Mouse (Mus musculus): ENCODE measurements at regions not wholly inside any gene's neighbourhood (a gene's known extent, or its start where the extent isn't known, plus 50 kb on each side); places are given as distances from the start of the nearest gene placed in this dataset.
"Not testable (repeated sequence)": the region's sequence is repeated elsewhere in the genome, so short reads cannot be mapped to it uniquely, and the experiment has no call there.

DNA sequence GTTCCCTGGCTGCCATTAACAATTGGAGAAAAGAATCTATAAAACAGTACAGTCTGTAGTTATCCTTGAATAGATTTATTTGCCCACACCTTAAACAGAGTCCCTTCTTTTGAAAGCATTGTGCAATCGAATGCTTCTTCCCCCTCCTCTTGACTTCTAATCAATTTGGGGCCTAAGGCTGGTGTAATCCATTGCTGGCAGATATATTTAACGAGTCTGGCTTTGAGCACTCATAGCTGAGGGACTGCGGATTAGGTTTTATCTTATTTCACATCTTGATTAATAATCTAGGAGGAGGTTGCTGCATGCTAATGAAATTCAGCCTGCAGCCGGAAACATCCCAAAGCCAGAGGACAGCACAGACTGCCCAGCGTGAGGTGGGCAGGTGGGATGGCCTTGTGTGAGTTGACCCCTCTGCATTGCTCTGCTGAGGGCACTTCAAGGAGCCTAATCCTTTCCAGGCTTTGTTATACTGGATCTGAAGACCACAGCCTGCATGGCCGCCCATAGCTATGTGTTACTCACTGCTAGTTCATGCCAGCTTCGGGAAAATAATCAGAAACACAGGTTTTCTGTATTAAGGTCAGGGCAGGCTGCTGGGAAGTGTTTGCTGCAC lies 163.6 kb downstream of the Mterf1b start:
- WGBS = 73% methylated on average over 7 of the region's 7 CpGs
- Histone ChIP-seq H3K4me3 (no peak overlapping the region), H3K27me3 (no peaks in the 10 kb centered on the region), H3K36me3 (no peaks in the 10 kb centered on the region), H3K4me1 (replicated peaks) (0 out of 2 replicates have a peak, but pooled peaks cover 3% of the 10 kb centered on the region), H3K9me3 (replicated peaks) (no peaks in the 10 kb centered on the region), H3K4me2 (no peak overlapping the region), H3K27ac (no peak overlapping the region), H3K9ac (no peak overlapping the region)
- ATAC-seq (replicated peaks; ENCODE audit: insufficient number of reproducible peaks, insufficient read depth, low FRiP score, low read depth) = no peak

DNA sequence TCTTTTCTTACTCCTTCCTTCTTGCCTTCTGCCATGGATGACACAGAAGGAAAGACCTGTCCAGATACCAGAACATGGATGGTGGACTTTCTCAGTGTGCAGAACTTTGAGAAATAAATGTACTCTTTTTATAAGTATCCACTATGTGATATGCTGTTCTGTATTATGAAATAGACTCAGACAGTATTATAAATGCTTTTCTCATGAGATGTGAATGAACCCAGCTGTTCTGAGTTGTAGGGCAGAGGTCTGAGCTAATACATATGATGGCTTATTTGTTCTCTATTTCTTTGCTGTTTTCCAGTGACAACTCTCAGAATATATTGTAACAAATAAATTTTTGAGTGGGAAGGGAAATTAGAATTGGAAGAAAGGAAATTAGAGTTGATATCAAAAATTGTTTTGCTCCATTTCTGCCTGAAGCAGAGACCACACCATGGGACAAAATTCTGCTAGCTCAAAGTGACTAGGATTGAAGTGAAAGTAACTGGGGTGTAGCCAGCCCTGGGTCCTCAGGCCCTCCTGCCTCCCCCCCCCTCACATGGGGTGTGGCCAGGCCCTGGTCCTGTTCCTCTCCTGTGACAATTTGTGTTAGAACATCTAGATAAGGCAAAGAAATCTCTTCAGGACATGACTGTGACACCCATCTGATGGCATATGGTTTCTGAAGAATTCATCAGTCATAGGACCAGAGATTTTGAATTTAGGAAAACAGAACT lies 164.5 kb downstream of the Mterf1b start:
- not testable (repeated sequence) for H3K27ac ChIP-seq; H3K4me2 ChIP-seq; H3K27me3 ChIP-seq; H3K4me3 ChIP-seq; H3K36me3 ChIP-seq; H3K4me1 ChIP-seq (replicated peaks); H3K9ac ChIP-seq; ATAC-seq (replicated peaks; ENCODE audit: insufficient number of reproducible peaks, insufficient read depth, low FRiP score, low read depth); H3K9me3 ChIP-seq (replicated peaks)

GRCm38 (mm10) chr5:4361547-4361946 lies 169.4 kb downstream of the Mterf1b start:
- H3K36me3 ChIP-seq; H3K9ac ChIP-seq; H3K9me3 ChIP-seq (replicated peaks); ATAC-seq (replicated peaks; ENCODE audit: insufficient number of reproducible peaks, insufficient read depth, low FRiP score, low read depth); H3K4me2 ChIP-seq; H3K4me1 ChIP-seq (replicated peaks); H3K27ac ChIP-seq; H3K4me3 ChIP-seq; H3K27me3 ChIP-seq: not testable (repeated sequence)
- 69% methylated on average over 6 of the region's 6 CpGs for WGBS

DNA sequence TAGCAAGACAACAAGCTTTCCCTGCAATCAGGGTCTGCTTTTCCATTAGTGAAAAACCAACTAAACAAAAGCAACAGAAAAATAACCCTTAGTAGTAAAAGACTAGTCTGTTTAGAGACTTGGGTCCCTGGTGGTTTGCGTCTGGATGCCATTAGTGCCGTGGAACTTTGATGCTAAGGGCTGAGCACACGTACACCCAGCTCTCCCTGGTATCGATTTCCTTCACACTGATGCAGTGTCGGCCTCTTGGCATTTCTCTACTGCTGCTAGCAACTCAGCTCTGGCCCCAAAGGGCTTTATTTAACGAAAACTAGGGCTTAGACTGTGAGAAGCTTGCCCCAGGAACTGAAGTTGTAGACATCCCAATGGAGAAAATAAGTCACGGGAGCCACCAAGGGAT lies 192.6 kb downstream of the Mterf1b start:
- H3K27me3 ChIP-seq; H3K4me1 ChIP-seq (replicated peaks); H3K4me3 ChIP-seq; H3K27ac ChIP-seq; H3K9ac ChIP-seq; H3K4me2 ChIP-seq; H3K36me3 ChIP-seq; ATAC-seq (replicated peaks; ENCODE audit: insufficient number of reproducible peaks, insufficient read depth, low FRiP score, low read depth); H3K9me3 ChIP-seq (replicated peaks): not testable (repeated sequence)
- 64% methylated on average over 7 of the region's 7 CpGs for WGBS

DNA sequence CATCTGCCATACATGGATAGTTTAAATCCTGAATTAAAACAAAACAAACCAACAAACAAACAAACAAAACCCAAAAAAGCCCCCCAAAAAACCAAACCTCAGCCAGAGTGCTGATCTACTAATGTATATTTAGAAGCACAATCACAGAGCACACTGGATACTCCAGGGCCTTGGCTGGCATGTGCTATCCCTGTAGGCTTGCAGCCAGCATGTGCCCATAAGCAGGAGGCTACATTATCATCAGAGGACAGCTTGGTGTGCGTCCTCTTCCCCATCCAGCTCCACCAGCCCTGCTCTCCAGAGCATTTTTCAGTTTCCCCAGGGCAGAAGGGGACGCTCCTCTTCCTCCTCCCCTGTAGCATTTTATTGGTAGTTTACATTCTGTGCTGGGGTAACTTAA lies 198.9 kb downstream of the Mterf1b start:
- no peak overlapping the region for H3K4me2 ChIP-seq
- H3K4me3 ChIP-seq = no peak overlapping the region
- 0 out of 2 replicates have a peak, but pooled peaks cover 2% of the 10 kb centered on the region for H3K4me1 ChIP-seq (replicated peaks)
- no peaks in the 10 kb centered on the region for H3K36me3 ChIP-seq
- H3K9ac ChIP-seq = no peak overlapping the region
- no peaks in the 10 kb centered on the region for H3K9me3 ChIP-seq (replicated peaks)
- no peak; the same call in 1 of the 2 replicates for ATAC-seq (replicated peaks; ENCODE audit: insufficient number of reproducible peaks, insufficient read depth, low FRiP score, low read depth)
- no peak overlapping the region for H3K27ac ChIP-seq
- no peaks in the 10 kb centered on the region for H3K27me3 ChIP-seq
- WGBS = 46% methylated on average over 2 of the region's 2 CpGs

DNA sequence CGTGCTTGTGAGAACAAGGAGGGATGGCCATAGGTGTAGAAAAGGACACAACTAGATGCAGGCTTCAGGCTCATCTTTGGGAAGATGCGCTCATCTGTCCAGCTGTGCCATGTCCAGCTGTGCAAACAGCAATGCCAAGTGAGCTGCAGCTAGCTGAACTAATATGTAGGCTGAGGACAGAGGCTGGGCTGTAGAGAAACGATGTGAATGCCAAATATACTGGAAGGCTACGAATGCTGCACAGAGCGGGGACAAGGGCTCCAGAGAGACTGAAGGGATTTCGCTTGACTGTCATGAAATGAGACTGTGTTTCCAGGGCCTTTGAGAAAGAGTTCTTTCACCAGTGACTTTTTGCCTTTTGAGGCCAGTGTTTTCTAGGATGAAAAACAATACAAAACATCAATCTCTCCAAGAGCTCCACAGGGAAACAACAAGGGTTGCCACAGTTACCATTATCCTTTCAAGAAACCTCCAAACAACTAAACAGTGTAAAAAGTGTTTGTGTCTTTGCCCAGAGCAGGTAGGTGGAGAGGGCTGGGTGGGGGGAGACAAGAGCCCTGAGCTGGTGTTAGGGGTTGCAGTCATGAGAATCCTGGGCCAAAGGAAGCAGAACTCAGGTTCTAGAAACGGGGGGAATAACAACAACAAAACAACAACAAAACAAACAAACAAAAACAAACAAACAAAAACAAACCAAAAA lies 202.3 kb downstream of the Mterf1b start:
- not testable (repeated sequence) for H3K9ac ChIP-seq; H3K4me1 ChIP-seq (replicated peaks); H3K9me3 ChIP-seq (replicated peaks); ATAC-seq (replicated peaks; ENCODE audit: insufficient number of reproducible peaks, insufficient read depth, low FRiP score, low read depth); H3K36me3 ChIP-seq; H3K4me3 ChIP-seq; H3K4me2 ChIP-seq; H3K27me3 ChIP-seq; H3K27ac ChIP-seq
- WGBS = 69% methylated on average over 6 of the region's 7 CpGs

- no peak overlapping the region for H3K27ac ChIP-seq
- H3K4me2 ChIP-seq = no peak overlapping the region
- no peak overlapping the region for H3K9ac ChIP-seq
- H3K9me3 ChIP-seq (replicated peaks) = no peaks in the 10 kb centered on the region
- no peak for ATAC-seq (replicated peaks; ENCODE audit: insufficient number of reproducible peaks, insufficient read depth, low FRiP score, low read depth)
- H3K27me3 ChIP-seq = no peaks in the 10 kb centered on the region
- H3K4me3 ChIP-seq = no peak overlapping the region
- H3K4me1 ChIP-seq (replicated peaks) = no peaks in the 10 kb centered on the region
- no peaks in the 10 kb centered on the region for H3K36me3 ChIP-seq
Observed at GRCm38 (mm10) chr5:4398087-4398486, 205.9 kb downstream of the Mterf1b start.

DNA sequence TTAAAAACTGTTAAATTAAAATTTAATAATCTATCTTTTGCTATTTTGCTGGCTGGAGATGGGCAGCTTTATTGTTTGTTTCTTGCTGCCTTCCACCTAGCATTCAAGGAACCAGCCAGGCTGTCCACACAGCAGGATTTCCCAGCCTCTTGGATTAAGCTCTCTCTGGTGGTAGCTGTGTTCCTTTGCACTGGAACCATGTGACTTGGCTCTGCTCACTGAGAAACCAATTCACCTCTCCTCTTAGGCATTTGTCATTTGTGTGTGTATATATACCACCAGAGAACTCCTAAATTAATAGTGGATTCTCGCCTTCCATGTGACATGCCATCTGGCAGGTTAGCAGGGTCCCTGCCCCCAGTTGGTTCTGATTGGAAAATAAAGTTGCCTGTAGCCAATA lies 225.6 kb downstream of the Mterf1b start:
- ATAC-seq (replicated peaks; ENCODE audit: insufficient number of reproducible peaks, insufficient read depth, low FRiP score, low read depth) = no peak
- H3K9ac ChIP-seq = no peak overlapping the region
- no peaks in the 10 kb centered on the region for H3K36me3 ChIP-seq
- no peak overlapping the region for H3K4me3 ChIP-seq
- no peaks in the 10 kb centered on the region for H3K27me3 ChIP-seq
- no peaks in the 10 kb centered on the region for H3K4me1 ChIP-seq (replicated peaks)
- no peak overlapping the region for H3K27ac ChIP-seq
- H3K9me3 ChIP-seq (replicated peaks) = no peaks in the 10 kb centered on the region
- 94% methylated on average over 1 of the region's 1 CpGs for WGBS
- no peak overlapping the region for H3K4me2 ChIP-seq
